Mouse (Mus musculus): ENCODE results near the gene Tbcb.

Gene Tbcb

DNA sequence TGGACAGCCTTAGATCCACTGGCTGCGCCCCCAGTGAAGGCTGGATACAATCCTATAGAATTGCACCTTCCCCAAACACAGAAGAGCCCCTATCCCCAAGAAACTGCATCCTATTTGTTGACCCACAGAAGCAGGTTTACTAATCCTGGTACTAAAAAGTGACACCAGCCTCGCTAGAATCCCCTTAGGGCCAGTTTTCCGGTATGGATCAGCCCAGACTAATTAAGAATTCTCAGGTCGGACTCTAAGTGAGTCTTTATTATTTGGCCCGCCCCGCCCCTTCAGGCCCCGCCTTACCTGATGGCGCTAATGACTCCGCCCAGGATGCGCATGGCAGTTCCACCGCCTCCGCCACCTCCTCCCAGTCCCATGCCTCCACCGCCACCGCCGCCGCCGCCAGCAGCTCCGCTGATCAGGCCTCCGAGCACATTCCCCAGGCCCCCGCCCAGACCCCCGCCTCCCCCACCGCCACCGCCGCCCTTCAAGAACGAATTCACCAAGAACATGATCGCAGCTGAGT lies 38.4 kb downstream of the Tbcb start:
- in situ Hi-C loops (cut with MboI) = no loop called here

GRCm38 (mm10) chr7:30193013-30193412 lies 39.1 kb downstream of the Tbcb start:
- in situ Hi-C loops (cut with MboI) = no loop called here

GRCm38 (mm10) chr7:30192088-30192487 lies 40.0 kb downstream of the Tbcb start:
- in situ Hi-C loops (cut with MboI) = no loop called here

GRCm38 (mm10) chr7:30189116-30189491 lies 43.0 kb downstream of the Tbcb start:
- in situ Hi-C loops (cut with MboI) = no loop called here

GRCm38 (mm10) chr7:30188344-30189115 lies 43.5 kb downstream of the Tbcb start:
- in situ Hi-C loops (cut with MboI) = no loop called here

DNA sequence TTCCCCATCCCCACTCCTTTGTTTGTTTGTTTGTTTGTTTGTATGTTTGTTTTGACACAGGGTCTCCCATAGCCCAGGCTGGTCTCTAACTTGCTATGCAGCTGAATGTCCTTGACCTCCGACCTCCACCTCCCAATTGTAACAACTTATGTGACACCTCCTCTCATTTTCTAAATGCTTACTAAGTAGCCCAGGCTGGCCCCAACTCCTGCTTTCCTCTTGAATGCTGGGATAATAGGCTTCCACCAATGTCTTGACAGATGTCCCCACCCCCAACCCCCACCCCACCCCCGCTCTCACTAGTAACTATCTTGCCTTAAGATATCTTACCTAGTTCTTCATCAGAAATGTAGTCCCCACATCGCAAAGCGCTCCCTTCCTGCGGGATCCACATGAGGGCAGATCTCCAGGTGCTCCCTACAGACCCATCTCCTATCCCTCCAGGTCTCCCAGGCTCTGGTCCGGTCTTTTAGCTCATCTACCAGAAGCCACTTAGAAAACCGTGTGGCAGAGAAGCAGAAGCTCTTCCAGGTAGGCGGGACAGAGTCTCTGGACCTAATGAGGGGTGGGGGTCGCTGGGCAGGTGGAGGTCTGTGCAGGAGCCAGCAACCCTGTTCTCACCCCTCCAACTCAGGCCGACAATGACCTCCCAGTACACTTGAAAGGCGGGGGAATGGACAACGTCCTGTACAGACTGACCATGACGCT lies 47.3 kb downstream of the Tbcb start:
- in situ Hi-C loops (cut with MboI) = loop anchor here (5.0 kb wide), 1 partner anchor 33 kb away; no protein-coding TSS in a partner anchor

DNA sequence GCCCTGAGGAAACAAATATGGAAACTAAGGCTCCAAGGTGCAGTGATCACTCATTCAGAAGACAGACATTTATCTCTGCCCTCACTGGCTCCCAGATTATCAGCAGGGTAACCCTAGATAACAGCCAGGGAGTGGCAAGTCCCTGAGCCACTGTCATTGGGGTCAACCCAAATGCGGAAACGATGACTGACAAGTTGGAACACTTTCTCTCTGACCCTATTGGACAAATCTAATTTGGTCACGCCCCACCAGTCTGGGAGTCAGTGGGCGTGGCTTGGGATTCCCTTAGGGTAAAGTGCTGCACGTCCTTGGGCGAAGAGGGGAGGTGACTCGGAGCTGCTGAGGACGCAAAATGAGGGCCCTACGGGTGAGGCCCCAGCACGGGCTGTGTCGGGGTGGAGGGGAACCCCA lies 48.2 kb downstream of the Tbcb start, which contains the start of gene Cox7a1:
Gene Cox7a1, plus strand, starts transcription at position 266 of the 411 bp plus-strand sequence.
- in situ Hi-C loops (cut with MboI) = loop anchor here (5.0 kb wide), 1 partner anchor 33 kb away; no protein-coding TSS in a partner anchor

DNA sequence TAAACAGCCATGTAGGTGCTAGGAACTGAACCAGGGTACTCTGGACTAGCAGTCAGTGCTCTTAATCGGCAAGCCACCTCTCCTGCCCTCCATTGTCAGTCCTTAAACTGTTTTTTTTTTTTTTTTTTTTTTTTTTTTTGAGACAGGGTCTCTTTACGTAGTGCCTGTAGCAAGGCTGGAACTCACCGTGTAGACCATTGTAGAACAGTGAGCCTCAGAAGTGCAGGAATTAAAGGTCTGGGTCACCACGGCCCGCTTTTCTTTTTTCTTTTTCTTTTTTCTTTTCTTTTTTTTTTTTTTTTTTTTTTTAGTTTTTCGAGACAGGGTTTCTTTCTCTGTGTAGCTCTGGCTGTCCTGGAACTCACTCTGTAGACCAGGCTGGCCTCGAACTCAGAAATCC lies 48.9 kb downstream of the Tbcb start:
- in situ Hi-C loops (cut with MboI) = loop anchor here (5.0 kb wide), 1 partner anchor 34 kb away; no protein-coding TSS in a partner anchor

GRCm38 (mm10) chr7:30181929-30182328 lies 50.1 kb downstream of the Tbcb start:
- in situ Hi-C loops (cut with MboI) = loop anchor here (5.0 kb wide), 1 partner anchor 35 kb away; no protein-coding TSS in a partner anchor

DNA sequence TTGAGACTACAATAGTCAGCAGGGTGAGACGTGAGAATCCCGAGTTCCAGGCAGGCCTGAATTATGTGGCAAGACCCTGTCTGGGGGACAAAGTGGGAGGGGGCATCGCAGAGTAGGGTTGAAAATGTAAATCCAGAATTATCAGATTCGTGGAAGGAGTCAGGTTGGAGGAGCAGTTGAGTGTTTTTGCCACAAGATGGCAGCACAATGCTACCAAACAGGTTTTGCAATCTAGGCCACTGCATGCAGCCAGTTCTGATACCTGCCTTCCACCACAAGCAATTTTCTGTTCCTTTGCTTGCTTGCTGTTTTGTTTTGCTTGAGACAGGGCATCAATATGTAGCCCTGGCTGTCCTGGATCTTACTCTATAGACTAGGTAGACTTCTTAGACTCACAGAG lies 50.8 kb downstream of the Tbcb start:
- in situ Hi-C loops (cut with MboI) = loop anchor here (5.0 kb wide), 1 partner anchor 36 kb away; no protein-coding TSS in a partner anchor

DNA sequence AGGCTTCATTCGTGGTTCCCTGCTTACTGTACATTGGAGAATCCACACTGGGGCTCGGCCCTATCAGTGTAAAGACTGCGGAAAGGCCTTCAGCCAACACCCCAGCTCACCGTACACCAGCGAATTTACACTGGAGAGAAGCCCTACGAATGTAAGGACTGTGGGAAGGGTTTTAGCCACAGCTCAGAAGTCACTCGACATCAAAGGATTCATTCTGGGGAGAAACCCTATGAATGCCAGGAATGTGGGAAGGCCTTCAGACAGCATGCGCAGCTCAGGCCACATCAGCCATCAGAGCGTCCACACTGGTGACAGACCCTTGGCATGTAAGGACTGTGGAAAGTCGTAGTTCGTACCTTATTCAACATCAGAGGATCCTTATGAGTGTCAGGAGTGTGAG lies 53.8 kb downstream of the Tbcb start:
- in situ Hi-C loops (cut with MboI) = no loop called here

DNA sequence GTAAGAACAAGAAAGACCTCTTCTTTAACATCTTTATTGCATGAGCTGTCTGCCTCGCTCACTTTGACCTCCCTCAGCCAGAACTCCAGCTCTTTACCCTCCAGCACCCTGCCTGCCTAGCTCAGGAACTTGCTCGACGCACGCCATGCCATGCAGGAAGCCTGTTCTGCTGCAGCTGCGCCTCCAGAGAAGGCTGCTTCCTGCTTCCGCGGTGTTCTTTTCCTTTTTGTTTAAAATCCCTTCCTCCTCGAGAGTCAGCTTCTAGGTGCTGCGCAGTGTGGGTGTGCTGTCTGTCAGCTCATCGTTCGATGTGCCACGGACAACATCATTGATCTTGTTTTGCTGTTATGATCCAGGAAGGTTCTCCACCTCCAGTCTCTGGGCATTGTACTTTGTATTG lies 55.6 kb downstream of the Tbcb start:
- in situ Hi-C loops (cut with MboI) = no loop called here

Data from mature B cell (primary cell).